Mouse (Mus musculus) urinary bladder, postnatal 4 days (tissue): ENCODE data around the gene Zfp422.
"Not testable (repeated sequence)": the region's sequence is repeated elsewhere in the genome, so short reads cannot be mapped to it uniquely, and the experiment has no call there.

Experiments
- DNase-seq, 2 experiments: peaks; one replicate each; pipeline ENCODE4 v3.0.0; 2021 to 2022; ENCODE audit warnings: low spot score in 2 of 2

Gene Zfp422

DNA sequence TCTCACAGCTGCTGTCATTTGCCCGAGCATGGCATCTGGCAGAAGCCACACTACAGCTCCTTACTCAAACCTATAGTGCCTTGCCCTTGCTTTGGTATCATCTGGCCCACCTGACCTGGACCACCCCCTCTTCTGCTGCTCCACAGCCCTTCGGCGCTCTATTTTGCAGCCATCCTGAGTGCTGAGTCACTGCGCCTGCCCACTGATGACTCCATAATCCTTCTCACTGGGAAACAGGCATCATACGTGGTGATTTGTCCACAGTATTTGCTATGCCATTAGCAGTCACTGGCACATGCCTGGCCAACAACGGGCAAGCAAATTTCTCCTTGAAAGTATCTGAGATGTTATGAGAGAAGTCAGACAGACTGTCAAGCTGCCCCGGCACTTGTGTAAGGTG, 21.0 kb upstream of the Zfp422 start:
- DNase-seq: no peak

DNA sequence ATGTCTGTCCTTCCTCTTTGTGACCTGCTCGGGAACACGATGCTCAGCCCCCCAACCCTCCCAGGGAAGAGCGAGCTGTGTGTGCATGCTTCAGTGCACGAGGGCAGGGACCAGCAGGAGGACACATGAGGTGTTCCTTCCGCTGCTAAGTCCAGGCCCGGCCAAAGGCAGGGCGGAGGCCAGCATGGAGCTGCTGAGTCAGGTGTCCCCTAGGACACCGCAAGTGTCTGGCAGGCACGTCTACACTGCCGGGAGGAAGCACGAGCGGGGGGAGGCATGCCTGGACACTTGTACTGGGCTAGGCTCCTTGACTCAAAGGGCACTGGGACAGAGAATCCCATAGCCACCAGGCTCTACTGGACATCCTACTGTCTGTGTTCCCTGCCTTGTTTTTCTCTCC, 19.0 kb upstream of the Zfp422 start:
- DNase-seq: no peak

DNA sequence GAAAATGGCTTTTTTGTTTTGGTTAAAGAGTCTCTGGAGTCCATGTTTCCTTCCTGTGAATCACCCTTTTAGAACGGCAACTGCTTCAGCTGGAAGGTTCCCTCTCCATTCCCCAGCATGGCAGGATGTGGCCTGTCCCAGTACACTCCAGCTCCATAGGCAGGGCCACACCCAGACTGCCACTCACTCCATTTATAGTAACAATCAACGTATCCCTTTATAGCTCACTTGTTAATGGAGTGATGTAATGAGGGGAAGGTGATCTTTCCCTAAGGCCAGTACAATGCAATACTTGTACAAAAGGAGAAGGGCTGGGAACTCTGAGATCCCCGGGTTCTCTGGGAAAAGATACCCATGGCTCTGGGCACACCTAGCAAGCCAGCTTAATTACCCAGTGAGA, 15.5 kb upstream of the Zfp422 start:
- no peak for DNase-seq

DNA sequence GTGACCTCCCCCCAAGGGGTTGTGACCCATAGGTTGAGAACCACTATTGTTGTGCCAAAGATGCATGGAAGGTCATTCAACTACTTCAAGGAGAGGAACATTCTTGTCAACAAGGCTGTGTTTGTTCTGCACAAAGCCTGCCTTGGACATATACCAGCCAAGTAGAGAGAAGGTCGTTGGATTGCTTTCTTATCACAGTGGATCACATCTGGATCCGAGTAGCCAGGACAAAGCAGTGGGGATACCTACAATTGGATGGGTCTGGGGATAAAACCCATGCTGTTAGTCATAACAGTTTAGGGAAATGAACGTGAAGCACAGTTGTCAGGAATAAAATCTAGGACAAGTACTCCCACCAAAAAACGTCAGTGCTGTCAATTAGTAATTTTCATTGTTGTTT, 15.1 kb upstream of the Zfp422 start:
- DNase-seq: no peak

DNA sequence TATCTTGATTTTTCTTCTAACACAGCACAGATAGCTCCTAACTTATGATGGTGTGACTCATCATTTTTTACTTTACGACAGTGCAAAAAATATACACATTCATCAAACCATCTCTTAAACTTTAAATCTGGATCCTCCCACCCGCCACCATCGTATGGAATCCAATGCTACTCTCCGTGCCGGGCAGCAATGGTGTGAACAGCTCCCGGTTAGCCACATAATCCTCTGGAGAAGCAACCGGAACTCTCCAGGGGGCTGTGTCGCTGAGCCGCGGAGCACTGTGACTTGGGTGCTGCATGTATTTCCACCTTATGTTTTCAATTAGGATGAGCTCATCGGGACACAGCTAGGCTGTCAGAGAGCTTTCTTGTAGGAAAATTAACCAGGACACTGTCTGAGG, 14.1 kb upstream of the Zfp422 start:
- no peak for DNase-seq

DNA sequence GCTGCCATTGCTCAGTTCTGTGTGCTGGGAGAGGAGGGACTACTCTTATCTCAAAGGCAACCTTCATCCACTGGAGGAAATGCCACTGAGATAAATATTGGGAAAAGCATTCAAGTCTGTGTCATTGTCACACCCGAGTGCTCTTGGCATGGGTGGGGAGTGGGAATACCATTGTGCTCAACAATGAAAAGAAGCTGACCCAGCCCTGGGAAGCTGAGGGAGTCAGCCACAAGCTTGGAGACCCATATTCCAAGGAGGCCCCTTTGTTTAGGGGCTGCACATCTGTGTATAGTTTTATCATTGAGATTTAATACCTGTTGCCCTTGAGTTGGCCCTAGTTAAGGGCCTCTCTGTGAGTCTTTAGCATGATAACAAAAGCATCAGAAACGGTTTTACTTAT, 10.9 kb upstream of the Zfp422 start:
- no peak for DNase-seq

DNA sequence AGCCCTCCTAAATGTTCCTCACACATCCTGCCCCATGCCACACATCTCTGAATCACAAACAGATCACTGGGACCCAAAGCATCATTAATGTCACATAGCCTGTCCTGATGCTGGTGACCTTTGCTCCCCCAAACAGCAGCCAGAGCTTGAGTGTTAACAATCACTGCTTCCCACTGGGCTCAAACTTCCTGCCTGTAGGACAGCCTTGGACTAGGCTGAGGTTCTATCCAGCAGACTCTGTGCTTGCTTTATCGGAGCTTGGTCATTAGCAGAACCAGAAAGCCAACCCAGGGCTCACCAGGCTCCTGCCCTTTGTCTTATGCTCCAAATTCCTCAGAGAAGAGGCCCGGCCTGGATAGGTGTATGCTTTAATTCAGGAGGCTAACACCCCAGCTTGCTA, 10.1 kb upstream of the Zfp422 start:
- DNase-seq: no peak

DNA sequence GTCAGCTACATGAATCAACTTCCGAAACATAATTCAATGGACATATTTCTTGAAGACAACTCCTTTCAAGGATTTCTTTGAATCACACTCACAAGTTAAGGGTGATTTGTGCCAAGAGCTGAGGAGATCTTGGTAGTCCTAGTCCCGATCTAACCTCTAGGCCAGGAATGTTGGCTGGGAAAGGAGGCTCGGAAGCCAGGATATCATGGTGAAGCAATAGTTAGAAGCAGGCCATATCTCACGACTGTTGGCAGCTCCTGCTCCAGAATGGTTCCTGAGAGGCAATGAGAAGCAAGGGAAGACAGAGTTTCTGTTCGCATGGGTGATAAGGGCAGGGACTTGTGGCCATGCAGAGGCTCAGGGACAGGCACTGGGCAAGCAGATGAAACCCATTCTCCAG, 8.7 kb upstream of the Zfp422 start:
- DNase-seq: no peak

DNA sequence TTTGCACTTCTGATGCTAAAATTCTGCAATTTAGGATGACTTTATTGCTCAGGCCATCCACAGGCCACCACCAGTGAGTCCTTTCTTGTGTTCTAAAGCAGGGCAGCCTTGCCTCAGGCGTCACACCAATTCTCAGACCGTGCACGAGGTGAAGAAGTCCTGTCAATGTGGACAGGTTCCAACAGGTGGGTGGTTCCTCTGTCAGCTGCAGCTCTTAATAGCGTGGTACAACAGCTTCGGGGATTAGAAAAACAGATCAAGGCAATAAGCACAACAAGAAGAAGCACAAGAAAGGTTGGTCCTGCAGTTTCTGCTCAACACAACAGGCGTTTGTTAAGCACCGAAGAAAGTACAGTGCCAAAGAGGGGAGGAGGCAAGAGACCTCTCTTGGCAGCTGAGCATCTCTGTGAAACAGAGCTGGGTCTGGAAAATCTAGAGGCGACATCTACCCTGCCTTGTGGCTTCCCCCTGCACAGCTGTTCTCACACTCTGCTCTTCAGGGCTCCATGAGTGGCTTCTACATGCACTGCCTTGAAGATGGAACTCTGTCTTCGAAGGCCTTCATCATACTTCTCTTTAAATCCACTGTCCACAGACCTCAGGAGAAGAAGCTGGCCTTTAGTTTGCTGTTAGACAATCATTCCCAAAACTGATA, 7.9 kb upstream of the Zfp422 start:
- no peak for DNase-seq

DNA sequence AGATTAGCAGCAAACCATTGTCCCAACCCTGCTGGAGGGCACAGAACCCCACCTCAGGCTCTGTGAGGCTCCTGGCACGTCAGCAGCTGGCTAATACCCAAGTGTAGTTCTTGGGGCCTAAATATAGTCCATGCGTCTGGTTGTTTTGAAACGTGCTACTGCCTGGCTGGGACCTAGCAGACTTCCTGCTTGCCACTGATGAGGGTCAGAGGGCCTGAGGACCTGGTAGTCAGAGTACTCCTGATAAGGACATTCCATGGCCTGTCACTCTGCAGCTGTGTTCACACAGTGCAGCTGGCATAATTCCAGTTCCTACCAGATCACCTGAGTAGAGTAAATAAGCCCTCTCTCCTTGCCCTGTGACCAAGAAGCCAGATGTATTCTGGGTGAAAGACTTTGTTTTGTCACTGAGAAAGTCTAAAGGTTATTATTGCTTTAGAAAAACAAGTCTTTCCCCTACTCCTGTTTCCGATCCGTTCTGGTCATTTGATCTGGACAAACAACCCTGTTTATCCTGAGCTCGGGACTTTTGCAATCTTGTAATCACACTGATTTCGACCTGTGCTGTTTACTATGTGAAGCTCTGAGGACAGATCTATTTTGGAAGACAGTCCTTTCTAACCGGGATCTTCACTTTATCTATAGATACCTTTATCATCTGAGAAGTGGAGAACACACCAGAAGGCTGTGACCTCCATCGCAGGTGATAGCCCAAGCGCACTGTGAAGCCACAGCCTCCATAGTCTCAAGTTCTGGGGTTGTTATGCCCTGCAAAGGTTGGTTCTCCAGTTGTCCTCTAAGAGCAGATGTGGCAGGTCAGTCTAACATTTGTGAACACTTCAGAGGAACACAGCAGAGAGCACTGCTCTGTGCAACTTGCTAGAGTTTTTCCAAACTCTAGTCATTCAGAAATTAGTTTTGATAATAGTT, 6.7 kb upstream of the Zfp422 start:
- DNase-seq: peak in 1 of 2 experiments; percentile 41

DNA sequence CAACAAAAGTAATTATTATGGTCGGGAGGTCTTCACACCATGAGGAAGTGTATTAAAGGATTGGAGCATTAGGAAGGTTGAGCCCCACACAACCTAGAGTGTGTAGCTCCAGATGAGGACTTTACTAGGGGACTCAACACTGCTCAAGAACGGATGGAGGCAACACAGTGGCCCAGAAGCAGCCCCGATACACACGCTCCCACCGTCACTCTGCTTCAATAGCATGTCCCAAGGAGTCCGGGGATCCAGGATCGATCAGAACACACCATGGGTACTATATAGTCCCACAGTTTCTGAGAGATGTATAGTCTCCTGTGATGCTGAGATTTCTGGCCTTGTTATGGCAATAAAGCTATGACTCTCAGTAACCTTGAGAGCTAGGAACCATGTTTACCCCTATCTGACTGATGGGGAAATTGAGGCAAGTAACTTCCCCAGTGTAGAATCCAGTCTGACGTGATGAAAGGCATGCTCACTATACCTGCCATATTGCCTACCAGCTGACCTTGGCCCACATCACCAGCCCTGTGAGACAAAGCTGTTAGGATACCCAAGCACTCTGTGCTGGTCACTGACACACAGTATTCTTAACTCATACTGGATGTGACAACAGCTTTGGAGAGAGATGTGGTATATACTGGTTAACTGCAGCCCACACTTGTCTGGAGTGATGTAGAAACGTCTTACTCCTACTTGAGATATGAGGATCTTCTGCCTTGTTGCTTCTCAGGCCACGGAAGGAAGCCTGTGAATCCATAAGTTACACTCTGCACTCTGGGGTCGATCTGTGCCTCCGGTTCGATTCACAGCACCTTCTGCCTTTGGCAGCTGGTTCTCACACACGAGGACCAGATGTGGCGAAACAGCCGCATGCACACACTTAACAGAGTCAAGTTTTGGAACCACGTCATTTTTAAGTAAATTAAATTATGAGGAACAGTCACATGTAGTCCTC, 5.2 kb upstream of the Zfp422 start:
- no peak for DNase-seq

DNA sequence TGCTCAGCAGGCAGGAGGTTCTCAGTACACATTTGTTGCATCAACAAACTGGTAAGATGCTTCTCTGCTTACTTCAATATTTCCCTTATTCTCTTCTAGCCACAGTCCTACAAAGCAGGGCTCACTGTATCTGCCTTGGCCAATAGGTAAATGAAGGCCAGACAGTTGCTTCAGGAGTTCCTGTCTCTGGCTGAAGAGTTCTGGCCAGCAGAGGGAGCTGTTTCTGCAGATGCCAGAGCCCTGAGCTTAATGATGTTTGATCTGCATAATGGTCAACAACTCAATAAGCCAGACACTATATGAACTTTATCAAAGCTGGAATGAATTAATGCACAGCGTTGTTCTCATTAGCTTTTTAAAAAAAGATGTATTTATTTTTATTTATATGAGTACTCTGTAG, 3.3 kb upstream of the Zfp422 start:
- peak in 1 of 2 experiments; percentile 76 for DNase-seq

DNA sequence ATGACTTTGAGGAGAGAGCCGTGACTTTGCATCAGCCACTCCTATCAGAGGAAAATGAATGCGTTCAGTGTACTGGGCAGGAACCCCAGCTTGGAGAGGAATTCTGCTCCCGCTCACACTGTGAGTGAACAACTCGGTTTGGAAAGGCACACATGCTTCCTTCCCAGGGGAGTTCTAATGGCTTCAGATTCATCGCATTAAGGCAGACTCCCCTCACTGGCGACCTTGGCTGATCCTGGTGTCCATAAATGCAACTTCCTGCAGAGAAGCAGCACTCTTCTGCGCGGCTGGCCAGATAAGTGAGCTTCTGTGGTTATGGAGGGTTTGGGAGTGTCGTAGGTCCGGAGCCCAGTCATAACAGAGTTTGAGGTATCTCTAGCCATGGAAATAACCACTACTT, 967 bp upstream of the Zfp422 start:
- DNase-seq: no peak

DNA sequence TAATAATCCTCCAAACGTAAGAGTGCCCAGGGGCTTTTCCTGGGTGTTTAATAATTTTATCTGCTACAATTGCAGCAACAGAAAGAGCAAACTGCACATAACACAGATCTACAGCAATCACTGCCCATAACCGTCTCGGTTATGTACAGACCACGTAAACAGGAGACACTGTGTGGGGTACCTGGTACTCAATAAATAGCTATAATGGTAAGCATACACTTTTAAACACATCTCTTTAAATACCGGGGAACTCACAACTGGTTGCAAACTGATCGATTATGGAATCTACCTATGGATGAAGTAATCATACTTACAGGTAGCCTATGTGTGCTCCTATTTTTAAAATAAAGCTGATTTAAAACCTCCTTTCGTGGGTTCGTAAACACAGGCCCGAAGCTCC, 704 bp downstream of the Zfp422 start:
- no peak for DNase-seq

DNA sequence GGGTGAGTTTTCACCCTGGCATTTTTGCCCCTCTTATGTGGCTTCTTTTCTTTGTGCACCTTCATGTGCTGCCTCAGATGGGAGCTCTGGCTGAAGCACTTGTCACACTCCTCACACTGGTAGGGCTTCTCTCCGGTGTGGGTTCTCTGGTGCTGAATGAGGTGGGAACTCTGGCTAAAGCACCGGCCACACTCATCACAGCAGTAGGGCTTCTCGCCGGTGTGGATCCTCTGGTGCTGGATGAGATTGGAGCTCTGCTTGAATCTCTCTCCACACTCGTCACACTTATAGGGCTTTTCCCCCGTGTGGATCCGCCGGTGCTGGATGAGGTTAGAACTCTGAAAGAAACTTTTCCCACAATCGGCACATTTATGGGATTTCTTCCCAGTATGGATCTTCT, 2.4 kb downstream of the Zfp422 start:
- not testable (repeated sequence) for DNase-seq

DNA sequence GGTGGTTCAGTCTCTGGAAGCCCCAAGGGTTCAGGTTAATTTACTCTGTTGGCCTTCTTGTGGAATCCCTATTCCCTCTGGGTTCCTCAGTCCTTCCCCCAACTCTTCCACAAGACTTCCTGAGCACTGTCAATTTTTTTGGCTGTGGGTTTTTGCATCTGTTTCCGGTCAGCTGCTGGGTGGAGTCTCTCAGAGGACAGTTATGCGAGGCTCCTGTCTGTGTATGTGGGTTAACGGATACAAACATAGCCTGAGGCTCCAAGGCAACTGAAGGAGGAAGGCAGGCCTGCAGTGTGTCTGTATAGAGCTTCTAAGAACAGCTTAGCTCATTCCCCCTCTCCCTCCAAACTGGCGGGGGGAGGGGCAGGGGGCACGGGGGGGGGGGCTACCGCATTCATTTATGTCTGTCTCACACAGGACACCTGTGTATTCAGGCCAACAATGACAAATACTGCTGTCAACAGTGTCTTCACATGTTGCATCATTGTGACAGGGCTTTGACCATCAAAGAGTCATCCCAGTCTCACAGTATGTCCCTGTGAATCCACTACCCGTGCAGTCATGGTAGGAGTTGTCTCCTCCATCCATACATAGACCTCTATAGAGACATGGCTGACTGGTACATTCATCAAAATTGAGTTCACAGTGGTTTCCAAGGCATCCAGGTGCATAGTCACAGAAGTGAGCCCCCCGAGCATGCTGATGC, 7.3 kb downstream of the Zfp422 start:
- no peak for DNase-seq

DNA sequence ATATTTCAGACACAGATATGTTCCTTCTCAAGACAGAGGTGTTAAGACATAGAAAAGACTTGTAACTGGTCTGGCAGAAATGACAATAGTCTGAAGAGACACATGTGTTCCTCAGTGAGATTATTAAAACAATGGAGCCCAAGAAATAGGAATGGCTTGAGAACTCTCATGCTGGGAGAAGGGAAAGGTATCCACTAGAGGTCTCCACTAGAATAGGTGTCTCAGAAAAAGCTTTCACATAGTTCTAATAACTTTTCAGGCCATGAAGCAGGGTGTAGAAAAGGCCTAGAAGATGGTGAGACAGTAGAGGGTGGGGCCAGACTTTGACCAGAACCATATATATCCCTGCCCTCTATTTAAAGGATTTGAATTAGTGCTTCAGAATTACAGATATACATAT, 10.7 kb downstream of the Zfp422 start:
- no peak for DNase-seq

DNA sequence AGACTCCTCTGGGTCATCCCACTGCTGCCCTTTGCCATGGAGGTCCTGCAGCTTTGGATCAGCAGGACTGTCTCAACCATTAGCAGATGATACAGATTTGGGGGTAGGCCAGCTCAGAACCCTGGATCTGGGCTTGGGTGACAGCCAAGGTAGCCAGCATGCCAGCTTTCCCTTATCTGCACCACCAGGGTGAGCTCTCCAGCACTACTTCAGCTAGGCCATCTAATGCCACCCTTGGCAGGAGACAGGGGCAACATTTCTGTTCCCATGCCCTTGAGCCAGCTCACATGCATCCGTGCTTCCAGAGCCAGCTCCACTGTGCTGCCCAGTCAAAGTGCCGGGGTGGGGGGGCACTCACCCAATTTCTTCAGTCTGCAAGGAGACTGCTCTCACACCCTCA, 13.1 kb downstream of the Zfp422 start:
- no peak for DNase-seq

DNA sequence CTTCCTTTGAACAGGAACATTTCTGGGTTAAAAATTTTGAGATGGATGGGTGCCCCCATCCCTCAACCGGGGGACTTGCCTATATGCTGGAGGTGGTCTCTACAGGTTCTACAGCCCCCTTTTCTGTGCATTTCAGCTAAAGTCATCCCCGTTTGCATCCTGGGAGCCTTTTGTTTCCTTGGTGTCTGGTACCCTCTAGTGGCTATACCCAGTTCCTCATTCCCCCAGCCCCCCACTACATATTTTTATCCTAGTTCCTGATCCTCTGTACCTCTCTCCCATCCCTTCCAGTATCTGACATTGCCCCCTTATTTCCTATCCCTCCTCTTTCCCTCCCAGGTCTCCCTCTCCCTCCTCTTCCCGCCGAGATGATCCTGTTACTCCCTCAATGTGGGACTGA, 21.6 kb downstream of the Zfp422 start:
- no peak for DNase-seq

DNA sequence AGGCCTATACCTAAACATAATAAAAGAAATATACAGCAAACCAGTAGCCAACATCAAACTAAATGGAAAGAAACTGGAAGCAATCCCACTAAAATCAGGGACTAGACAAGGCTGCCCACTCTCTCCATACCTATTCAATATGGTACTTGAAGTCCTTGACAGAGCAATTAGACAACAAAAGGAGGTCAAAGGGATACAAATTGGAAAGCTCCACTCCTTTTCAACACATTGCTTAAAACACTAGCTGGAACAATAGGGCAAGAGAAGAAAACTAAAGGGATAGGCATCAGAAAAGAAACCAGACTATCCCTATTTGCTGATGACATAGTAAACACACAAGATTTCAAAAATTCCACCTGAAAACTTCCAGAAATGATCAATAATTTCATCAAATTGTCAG, 27.8 kb downstream of the Zfp422 start:
- DNase-seq: not testable (repeated sequence)

DNA sequence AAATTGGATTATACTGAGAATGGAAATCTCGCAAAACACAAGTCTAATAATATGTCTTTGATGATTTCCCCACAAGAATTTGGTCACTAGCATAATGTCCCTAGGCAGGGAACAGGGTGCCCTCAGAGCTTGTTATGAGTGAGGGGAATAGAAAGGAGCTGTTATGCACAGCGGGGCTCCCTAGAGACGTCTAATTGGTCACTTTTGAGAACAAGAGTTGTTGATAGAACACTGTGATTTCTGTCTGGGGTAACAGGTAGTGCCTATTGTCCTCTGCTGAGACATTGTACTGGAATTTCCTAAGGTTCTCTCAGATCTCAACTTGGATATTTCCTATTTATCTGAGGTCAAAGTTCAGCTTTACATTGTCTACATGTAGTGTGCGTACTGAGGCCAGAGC, 44.7 kb downstream of the Zfp422 start, which contains the start of gene Olfr215:
TSS of gene Olfr215 (minus strand) at position 101 of the 400 bp plus-strand sequence.
- DNase-seq: no peak
